Mouse (Mus musculus) testis, adult 2 months (tissue): Measurements from ENCODE around the gene Timm22.

Source experiments
- CTCF ChIP-seq: fragments of 200-500 bp; IDR thresholded peaks from 2 replicates; pipeline ENCODE4 v1.5.1; 2012; ENCODE audit warnings: low read depth, mild to moderate bottlenecking, inconsistent platforms, low read length, moderate library complexity; ENCODE audit not compliant: control insufficient read depth, insufficient read depth, insufficient replicate concordance
- POLR2A ChIP-seq: fragments of 200-500 bp; IDR thresholded peaks from 2 replicates; pipeline ENCODE4 v1.6.1; 2012; ENCODE audit warnings: low read depth, mild to moderate bottlenecking, inconsistent platforms, low read length, moderate library complexity; ENCODE audit not compliant: control insufficient read depth

DNA sequence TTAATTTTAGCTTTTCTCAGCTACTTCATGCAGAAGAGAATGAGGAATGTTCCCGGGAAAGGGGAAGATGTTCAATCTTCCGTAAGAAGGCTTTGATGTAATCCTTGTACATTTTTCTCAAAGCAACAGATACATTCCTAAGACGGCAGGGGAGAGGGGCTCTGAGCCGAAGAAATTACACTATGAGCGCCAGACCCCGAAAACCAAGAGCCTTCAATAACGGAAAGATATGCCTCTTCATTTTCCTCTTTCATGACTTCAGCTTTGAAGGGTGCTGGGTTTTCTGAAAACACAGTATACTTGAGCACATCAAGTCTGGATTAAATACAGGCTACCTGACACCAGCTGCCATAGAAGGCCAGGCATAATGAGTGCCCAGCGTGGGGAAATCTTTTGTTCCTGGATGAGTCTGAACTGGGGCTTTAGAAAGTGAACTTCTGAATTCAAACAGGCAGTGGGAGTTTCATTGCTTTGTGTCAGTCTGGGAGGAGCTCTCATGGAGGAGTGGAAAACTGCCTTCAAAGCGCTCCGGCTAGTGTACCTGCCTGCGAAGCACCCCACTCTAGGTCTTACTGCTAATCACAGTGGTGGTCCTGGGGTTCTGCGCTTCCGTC lies 23.9 kb upstream of the Timm22 start:
- TF ChIP-seq CTCF (no peak), POLR2A (no peak)
